Mouse (Mus musculus) thymus, adult 2 months (tissue): ENCODE data around the gene Sdsl. TPM values are rescaled to one million over a fixed set of nuclear protein-coding genes. Genes with fewer than 3 reads are reported as not detected.
A peak's percentile ranks its signal among the peaks of the same experiment; 100 is the strongest.

Experiments used
- DNase-seq: peaks from one replicate; pipeline ENCODE4 v3.0.0; 2021
- H3K27ac ChIP-seq: fragments of 200-500 bp; 2 replicates; pipeline ENCODE4 v1.5.1; 2012; ENCODE audit warnings: low read length, control low read depth; ENCODE audit not compliant: control insufficient read depth, insufficient read depth
- H3K27me3 ChIP-seq: fragments of 200-500 bp; 2 replicates; pipeline ENCODE4 v1.6.1; 2012; ENCODE audit warnings: mild to moderate bottlenecking, low read length, moderate library complexity, mixed read lengths; ENCODE audit not compliant: control insufficient read depth, insufficient read depth
- H3K36me3 ChIP-seq: fragments of 200-500 bp; 2 replicates; pipeline ENCODE4 v1.6.1; 2012; ENCODE audit warnings: mild to moderate bottlenecking, low read length, moderate library complexity; ENCODE audit not compliant: control insufficient read depth, insufficient read depth
- H3K4me1 ChIP-seq: fragments of 200-500 bp; replicated peaks from 2 replicates; pipeline ENCODE4 v1.6.1; 2012; ENCODE audit warnings: low read length; ENCODE audit not compliant: control insufficient read depth, insufficient read depth
- H3K4me3 ChIP-seq: fragments of 200-500 bp; 2 replicates; pipeline ENCODE4 v1.5.1; 2012; ENCODE audit warnings: mild to moderate bottlenecking, low read length, control low read depth, moderate library complexity; ENCODE audit not compliant: control insufficient read depth, insufficient read depth
- CTCF ChIP-seq: fragments of 200-500 bp; IDR thresholded peaks from 2 replicates; pipeline ENCODE4 v1.5.1; 2012; ENCODE audit warnings: mild to moderate bottlenecking, control low read depth, low read length, moderate library complexity, borderline replicate concordance; ENCODE audit not compliant: control insufficient read depth, poor library complexity, insufficient read depth; ENCODE audit errors: extremely low read depth
- POLR2A ChIP-seq: fragments of 200-500 bp; IDR thresholded peaks from 2 replicates; pipeline ENCODE4 v1.6.1; 2012; ENCODE audit warnings: mild to moderate bottlenecking, low read length, control low read depth, moderate library complexity; ENCODE audit not compliant: control insufficient read depth, poor library complexity, insufficient read depth; ENCODE audit errors: extremely low read depth
- WGBS: fragments of 180-500 bp; shearing (Covaris S2); methylation state at CpG from one replicate; pipeline ENCODE4 v1.1.7; 2018; 5-methylcytosine and 5-hydroxymethylcytosine counted together
- polyA plus RNA-seq: library from polyadenylated mRNA; depleted of rRNA; stranded (reverse); fragments of >200 nt; gene quantifications from 2 replicates; pipeline ENCODE4 v1.2.3, GENCODE M21; 2012

The Sdsl gene
- polyA plus RNA-seq, 1 experiment: 2.5 TPM

GRCm38 (mm10) chr5:120440733-120441132 is 31.9 kb downstream of the Sdsl start:
- Histone ChIP-seq H3K36me3 (no peaks in the 10 kb centered on the region), H3K4me3 (no peak overlapping the region), H3K4me1 (no peaks in the 10 kb centered on the region), H3K27me3 (peaks cover 28% of the 10 kb centered on the region), H3K27ac (no peak overlapping the region)
- TF ChIP-seq CTCF (peak; percentile 89), POLR2A (no peak)
- 7% methylated on average over 13 of the region's 14 CpGs for WGBS
- peak; percentile 82 for DNase-seq

GRCm38 (mm10) chr5:120439887-120440670 is 32.5 kb downstream of the Sdsl start:
- H3K27ac ChIP-seq: no peak overlapping the region
- 4% methylated on average over 61 of the region's 61 CpGs for WGBS
- no peaks in the 10 kb centered on the region for H3K4me1 ChIP-seq
- no peak overlapping the region for H3K4me3 ChIP-seq
- no peak for TF ChIP-seq POLR2A
- no peak for TF ChIP-seq CTCF
- peaks cover 35% of the 10 kb centered on the region for H3K27me3 ChIP-seq
- no peaks in the 10 kb centered on the region for H3K36me3 ChIP-seq
- no peak for DNase-seq

- TF ChIP-seq POLR2A (no peak), CTCF (no peak)
- peaks cover 39% of the 10 kb centered on the region for H3K27me3 ChIP-seq
- DNase-seq: no peak
- WGBS: 12% methylated on average over 27 of the region's 27 CpGs
- no peaks in the 10 kb centered on the region for H3K36me3 ChIP-seq
- H3K4me1 ChIP-seq: no peaks in the 10 kb centered on the region
- H3K4me3 ChIP-seq: no peak overlapping the region
- no peak overlapping the region for H3K27ac ChIP-seq
Measured at GRCm38 (mm10) chr5:120438991-120439710, 33.5 kb downstream of the Sdsl start.

GRCm38 (mm10) chr5:120438469-120438868 is 34.1 kb downstream of the Sdsl start:
- no peak for TF ChIP-seq POLR2A
- no peak for TF ChIP-seq CTCF
- H3K36me3 ChIP-seq: no peaks in the 10 kb centered on the region
- H3K27me3 ChIP-seq: peaks cover 41% of the 10 kb centered on the region
- no peak overlapping the region for H3K27ac ChIP-seq
- H3K4me1 ChIP-seq: no peaks in the 10 kb centered on the region
- WGBS: 7% methylated on average over 13 of the region's 13 CpGs
- H3K4me3 ChIP-seq: no peak overlapping the region
- no peak for DNase-seq

- Histone ChIP-seq H3K4me3 (no peak overlapping the region), H3K4me1 (no peaks in the 10 kb centered on the region), H3K36me3 (no peaks in the 10 kb centered on the region), H3K27me3 (peaks cover 41% of the 10 kb centered on the region), H3K27ac (no peak overlapping the region)
- 3% methylated on average over 33 of the region's 33 CpGs for WGBS
- DNase-seq: no peak
- no peak for TF ChIP-seq CTCF
- no peak for TF ChIP-seq POLR2A
Measured at GRCm38 (mm10) chr5:120437986-120438385, 34.6 kb downstream of the Sdsl start.

GRCm38 (mm10) chr5:120437539-120437938 is 35.1 kb downstream of the Sdsl start:
- H3K27ac ChIP-seq: no peak overlapping the region

More at GRCm38 (mm10) chr5:120437539-120437938, 35.1 kb downstream of the Sdsl start:
- H3K4me3 ChIP-seq: no peak overlapping the region
- no peaks in the 10 kb centered on the region for H3K4me1 ChIP-seq
- WGBS: 6% methylated on average over 17 of the region's 17 CpGs
- no peak for DNase-seq
- no peaks in the 10 kb centered on the region for H3K36me3 ChIP-seq
- TF ChIP-seq CTCF (no peak), POLR2A (no peak)
- H3K27me3 ChIP-seq: peaks cover 41% of the 10 kb centered on the region
